Mouse (Mus musculus): ENCODE measurements around the gene Cacnb4. TPM values are rescaled to one million over a fixed set of nuclear protein-coding genes. Genes with fewer than 3 reads are reported as not detected.

Gene Cacnb4
- polyA plus RNA-seq, 1 experiment: 0.07 TPM

DNA sequence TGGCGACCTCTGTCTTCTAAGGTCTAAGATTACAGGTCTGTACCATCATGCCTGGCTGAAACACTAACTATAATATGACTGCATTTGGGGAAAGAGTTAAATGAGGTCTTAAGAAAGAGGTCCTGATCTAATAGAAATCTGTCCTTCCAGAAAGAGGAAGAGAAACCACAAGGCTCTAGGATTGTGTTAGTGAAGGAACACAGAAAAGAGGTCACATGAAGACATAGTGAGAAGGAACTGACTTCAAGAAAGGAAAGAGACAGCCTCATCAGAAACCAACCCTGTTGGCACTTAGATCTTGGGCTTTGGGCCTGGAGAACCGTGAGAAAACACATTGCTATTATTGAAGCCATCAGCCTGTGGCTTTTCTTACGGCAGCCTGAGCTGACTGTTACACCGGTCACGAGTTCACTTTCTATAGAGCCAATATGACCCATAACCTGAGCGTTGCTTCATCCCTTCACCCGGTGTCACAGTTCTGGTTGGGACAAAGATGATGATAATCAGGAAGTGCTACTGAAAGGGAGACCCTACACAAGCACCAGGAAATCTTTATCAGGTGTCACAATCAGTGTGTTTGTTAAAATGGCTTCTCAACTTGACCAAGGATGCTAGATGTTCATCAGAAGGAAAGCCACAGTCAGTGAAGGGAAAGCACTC lies 153.4 kb downstream of the Cacnb4 start:
- Histone ChIP-seq H3K4me1 (peaks cover 15% of the 10 kb centered on the region), H3K4me3 (replicated peaks) (no peak overlapping the region), H3K9me3 (no peaks in the 10 kb centered on the region), H3K36me3 (replicated peaks; ENCODE audit: low read length) (no peaks in the 10 kb centered on the region), H3K27me3 (replicated peaks) (peaks cover 5% of the 10 kb centered on the region)
- no peak for TF ChIP-seq FLI1 (IDR thresholded peaks at IDR 0.05; ENCODE audit: low read length)

DNA sequence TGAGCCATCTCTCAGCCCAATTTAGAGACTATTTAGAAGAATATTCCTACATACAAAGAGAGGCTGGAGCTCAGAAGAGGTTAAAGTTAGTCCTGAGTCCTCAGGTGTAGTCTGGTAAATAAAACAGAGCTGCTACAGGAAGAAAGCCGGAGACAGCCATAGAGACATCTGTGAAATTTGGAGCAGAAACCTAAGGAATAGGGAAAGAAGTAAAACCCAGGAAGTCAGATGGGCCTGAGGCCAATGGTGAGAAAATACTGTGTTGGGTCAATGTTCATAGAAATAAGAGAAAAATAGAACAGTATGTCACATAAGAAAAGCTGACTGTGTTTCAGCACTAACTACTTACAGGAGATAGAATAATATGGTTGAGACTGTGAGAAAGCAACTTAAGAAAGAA lies 155.6 kb downstream of the Cacnb4 start:
- TF ChIP-seq FLI1 (IDR thresholded peaks at IDR 0.05; ENCODE audit: low read length): no peak
- TF ChIP-seq GATA1 (IDR thresholded peaks at IDR 0.05; ENCODE audit: borderline replicate concordance, low read length): no peak
- H3K9me3 ChIP-seq: no peaks in the 10 kb centered on the region
- no peaks in the 10 kb centered on the region for H3K36me3 ChIP-seq (replicated peaks; ENCODE audit: low read length)
- H3K4me3 ChIP-seq (replicated peaks): no peak overlapping the region
- H3K27me3 ChIP-seq (replicated peaks): peaks cover 7% of the 10 kb centered on the region
- peaks cover 6% of the 10 kb centered on the region for H3K4me1 ChIP-seq

DNA sequence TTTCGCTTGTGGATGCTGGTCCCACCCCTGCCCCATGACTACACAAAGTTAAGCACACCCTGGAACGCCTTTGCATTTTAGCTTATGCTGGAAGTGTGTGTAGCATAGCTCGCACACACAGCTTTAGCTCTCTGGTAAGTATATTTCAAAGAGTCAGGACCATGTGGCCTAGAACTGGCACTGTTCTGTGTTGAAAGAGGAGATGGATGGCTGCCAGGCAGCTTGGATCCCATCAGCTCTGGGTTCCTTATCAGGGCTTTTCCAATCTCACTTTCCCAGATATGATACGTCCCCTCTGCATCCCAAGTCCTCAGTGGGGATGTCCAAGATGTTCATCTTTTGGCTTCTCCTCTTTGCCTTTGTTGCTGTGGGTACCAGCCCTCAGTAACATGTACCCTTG lies 157.9 kb downstream of the Cacnb4 start:
- Histone ChIP-seq H3K4me1 (no peaks in the 10 kb centered on the region), H3K9me3 (no peaks in the 10 kb centered on the region), H3K27me3 (replicated peaks) (peaks cover 2% of the 10 kb centered on the region), H3K36me3 (replicated peaks; ENCODE audit: low read length) (no peaks in the 10 kb centered on the region), H3K4me3 (replicated peaks) (no peak overlapping the region)
- no peak for TF ChIP-seq GATA1 (IDR thresholded peaks at IDR 0.05; ENCODE audit: borderline replicate concordance, low read length)
- TF ChIP-seq FLI1 (IDR thresholded peaks at IDR 0.05; ENCODE audit: low read length): no peak

DNA sequence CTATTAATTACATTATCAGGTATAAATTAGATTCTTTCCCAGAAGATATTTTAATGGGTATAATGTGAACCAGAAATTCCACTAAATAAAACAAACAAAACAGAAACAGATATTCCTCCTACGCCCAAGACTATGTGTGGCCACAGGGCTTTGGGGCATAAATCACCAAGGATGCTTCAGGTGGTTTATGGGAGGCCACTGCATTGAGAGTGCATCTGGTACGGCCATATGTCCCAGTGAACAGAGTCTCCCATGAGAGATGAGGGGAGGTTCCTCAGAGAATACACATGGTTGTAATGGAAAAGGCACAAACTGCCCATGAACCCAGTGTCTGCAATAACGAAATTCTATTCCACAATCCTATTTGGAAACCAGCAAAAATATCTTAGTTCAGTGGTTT lies 160.1 kb downstream of the Cacnb4 start:
- TF ChIP-seq GATA1 (IDR thresholded peaks at IDR 0.05; ENCODE audit: borderline replicate concordance, low read length) (no peak), FLI1 (IDR thresholded peaks at IDR 0.05; ENCODE audit: low read length) (no peak)
- H3K4me3 ChIP-seq (replicated peaks): no peak overlapping the region
- H3K27me3 ChIP-seq (replicated peaks): peaks cover 7% of the 10 kb centered on the region
- no peaks in the 10 kb centered on the region for H3K36me3 ChIP-seq (replicated peaks; ENCODE audit: low read length)
- no peaks in the 10 kb centered on the region for H3K9me3 ChIP-seq
- H3K4me1 ChIP-seq: peaks cover 5% of the 10 kb centered on the region; the same call in 1 of the 2 replicates

DNA sequence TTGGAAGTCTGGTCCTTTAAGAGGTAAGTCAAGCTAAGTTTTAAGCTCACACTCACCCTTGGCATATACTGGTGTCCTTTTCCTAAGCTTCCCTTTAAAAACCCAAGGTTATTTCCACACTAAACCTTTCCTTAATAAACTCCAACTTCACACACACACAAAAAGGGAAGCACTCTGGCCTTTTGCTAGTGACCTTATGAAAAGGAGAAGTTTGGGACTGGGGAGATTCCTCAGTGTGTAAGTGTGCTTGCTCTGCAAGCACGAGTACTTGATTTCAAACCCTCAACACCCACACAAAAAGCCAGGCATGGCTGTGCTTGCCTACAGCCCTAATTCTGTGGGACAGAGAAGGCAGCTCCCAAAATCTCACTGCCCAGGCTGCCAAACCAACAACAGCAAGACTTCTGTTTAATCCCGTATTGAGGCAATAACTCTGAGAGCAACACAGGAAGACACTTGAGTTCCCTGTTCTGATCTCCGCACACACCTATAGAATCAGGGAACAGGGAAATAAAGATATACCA lies 163.7 kb downstream of the Cacnb4 start:
- Histone ChIP-seq H3K4me1 (peaks cover 5% of the 10 kb centered on the region), H3K36me3 (replicated peaks; ENCODE audit: low read length) (no peaks in the 10 kb centered on the region), H3K4me3 (replicated peaks) (no peak overlapping the region), H3K9me3 (no peaks in the 10 kb centered on the region), H3K27me3 (replicated peaks) (peaks cover 13% of the 10 kb centered on the region)
- TF ChIP-seq FLI1 (IDR thresholded peaks at IDR 0.05; ENCODE audit: low read length) (no peak), GATA1 (IDR thresholded peaks at IDR 0.05; ENCODE audit: borderline replicate concordance, low read length) (no peak)

DNA sequence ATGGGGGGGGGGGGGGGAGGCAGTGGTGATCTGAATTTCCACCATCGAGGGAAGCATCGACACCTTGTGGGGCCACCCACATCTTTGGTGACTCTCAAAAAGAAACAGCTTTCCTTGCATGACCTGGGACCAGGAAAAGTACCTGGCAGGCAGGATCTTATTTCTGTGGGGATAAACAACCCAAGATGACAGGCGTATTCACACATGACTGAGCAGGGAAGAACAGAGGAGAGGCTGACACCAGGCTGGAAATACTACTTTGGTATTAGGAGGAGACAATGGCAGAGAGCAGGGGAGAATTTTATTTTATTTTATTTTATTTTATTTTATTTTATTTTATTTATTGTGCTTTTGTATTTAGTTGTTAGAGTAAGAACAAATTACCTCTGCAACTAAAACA lies 164.4 kb downstream of the Cacnb4 start:
- TF ChIP-seq FLI1 (IDR thresholded peaks at IDR 0.05; ENCODE audit: low read length) (no peak), GATA1 (IDR thresholded peaks at IDR 0.05; ENCODE audit: borderline replicate concordance, low read length) (no peak)
- Histone ChIP-seq H3K36me3 (replicated peaks; ENCODE audit: low read length) (no peaks in the 10 kb centered on the region), H3K4me1 (peaks cover 5% of the 10 kb centered on the region), H3K9me3 (no peaks in the 10 kb centered on the region), H3K27me3 (replicated peaks) (peaks cover 13% of the 10 kb centered on the region), H3K4me3 (replicated peaks) (no peak overlapping the region)

DNA sequence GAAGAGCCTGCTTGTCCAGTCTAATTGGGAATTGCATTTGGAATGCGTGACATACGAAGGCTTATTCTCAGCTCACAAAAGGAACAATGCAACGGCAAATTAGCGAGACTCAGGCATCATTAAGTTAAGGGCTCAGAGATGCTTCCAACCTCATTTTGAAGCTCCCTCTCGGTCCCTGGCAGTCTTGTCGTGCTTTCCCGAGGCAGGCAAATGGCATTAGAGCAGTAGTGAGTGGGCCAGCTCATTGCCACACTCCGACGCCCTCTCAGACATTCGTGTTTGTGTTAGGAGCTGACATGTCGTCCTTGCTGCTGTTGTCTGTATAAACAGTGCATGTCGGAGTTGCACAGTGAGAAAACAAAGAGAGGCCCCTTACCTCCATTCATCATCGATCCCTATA lies 164.8 kb downstream of the Cacnb4 start:
- H3K4me3 ChIP-seq (replicated peaks): no peak overlapping the region
- no peaks in the 10 kb centered on the region for H3K36me3 ChIP-seq (replicated peaks; ENCODE audit: low read length)
- peaks cover 5% of the 10 kb centered on the region for H3K4me1 ChIP-seq
- H3K9me3 ChIP-seq: no peaks in the 10 kb centered on the region
- TF ChIP-seq FLI1 (IDR thresholded peaks at IDR 0.05; ENCODE audit: low read length): no peak
- H3K27me3 ChIP-seq (replicated peaks): peaks cover 13% of the 10 kb centered on the region

DNA sequence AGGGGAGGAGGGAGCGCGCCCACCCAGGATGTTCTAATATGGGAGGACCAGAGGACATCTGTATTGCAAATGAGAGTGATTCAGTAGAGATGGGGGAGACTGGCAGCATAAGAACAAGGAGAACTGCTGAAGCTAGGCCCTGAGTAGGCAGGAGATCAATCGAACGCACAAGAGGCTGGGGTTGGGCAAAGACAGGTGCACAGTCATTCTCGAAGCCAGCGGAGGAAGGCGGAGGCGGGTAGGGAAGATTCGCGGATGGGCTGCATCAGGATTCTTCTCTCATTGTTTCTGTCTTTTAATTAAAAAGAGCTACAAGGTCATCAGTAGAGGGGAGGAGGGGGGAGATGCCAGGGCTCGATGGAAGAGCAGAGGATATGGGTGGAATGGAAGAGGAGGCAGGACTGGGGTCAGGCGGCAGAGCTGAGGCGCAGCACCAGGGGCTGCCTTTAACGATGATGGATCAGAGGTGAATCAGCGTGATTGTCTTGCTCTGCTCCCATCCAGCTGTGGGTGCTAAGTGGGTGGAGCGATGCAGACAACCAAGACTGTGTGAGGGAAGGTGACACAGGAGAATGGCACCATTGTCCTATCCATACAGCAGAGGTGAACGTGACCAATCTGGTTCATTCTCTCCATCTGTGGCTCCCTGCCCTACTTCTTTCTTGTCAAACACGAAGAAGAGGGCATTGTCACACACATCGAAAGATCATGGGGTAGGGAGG lies 166.7 kb downstream of the Cacnb4 start:
- no peaks in the 10 kb centered on the region for H3K36me3 ChIP-seq (replicated peaks; ENCODE audit: low read length)
- TF ChIP-seq GATA1 (IDR thresholded peaks at IDR 0.05; ENCODE audit: borderline replicate concordance, low read length) (no peak), FLI1 (IDR thresholded peaks at IDR 0.05; ENCODE audit: low read length) (no peak)

DNA sequence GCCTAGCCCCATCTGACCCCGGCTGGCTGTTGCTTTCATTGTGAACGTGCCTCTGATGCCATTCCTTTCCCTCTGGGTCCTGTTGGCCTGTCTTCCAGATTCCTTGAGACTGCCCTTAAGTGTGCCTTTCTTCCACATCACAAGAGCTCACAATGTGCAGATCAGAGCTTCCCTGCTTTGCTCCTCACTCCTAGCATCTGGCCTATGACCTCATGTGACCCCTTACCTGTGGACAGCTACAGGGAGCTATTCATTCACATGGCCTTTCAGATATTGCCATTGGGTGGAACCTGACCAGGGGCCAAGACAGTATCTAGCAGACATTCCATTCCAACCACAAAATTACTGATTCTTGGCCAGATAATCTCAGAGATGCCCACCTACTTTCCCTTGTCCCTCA lies 171.5 kb downstream of the Cacnb4 start:
- peaks cover 6% of the 10 kb centered on the region for H3K9me3 ChIP-seq
- H3K27me3 ChIP-seq (replicated peaks): peaks cover 16% of the 10 kb centered on the region
- no peak overlapping the region for H3K4me3 ChIP-seq (replicated peaks)
- TF ChIP-seq GATA1 (IDR thresholded peaks at IDR 0.05; ENCODE audit: borderline replicate concordance, low read length): no peak
- TF ChIP-seq FLI1 (IDR thresholded peaks at IDR 0.05; ENCODE audit: low read length): no peak
- H3K36me3 ChIP-seq (replicated peaks; ENCODE audit: low read length): no peaks in the 10 kb centered on the region
- H3K4me1 ChIP-seq: no peaks in the 10 kb centered on the region; the same call in 1 of the 2 replicates

More for the DNA sequence above, 166.7 kb downstream of the Cacnb4 start:
- no peaks in the 10 kb centered on the region; the same call in 1 of the 2 replicates for H3K9me3 ChIP-seq
- peaks cover 5% of the 10 kb centered on the region for H3K4me1 ChIP-seq
- peaks cover 11% of the 10 kb centered on the region for H3K27me3 ChIP-seq (replicated peaks)
- peak overlapping the region; percentile 0 for H3K4me3 ChIP-seq (replicated peaks)

DNA sequence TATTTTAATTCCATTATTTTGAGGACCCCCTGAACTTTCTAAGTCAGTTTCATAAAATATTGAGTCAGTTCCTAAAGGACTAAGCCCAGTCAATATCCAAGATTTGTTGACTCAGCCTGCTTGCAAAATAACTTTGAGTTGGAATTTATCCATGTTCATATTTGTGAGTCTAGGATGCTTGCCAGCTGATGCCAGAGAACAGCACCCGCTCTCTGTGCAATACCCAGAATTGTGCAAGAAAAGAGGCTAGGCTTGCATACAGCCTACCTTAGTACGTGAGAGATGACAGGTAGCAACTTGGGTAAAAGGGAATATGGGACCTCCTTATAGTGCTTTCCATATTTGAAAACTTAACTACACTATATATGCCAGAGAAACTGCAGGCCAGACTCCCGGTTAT lies 171.9 kb downstream of the Cacnb4 start:
- no peaks in the 10 kb centered on the region for H3K36me3 ChIP-seq (replicated peaks; ENCODE audit: low read length)
- peaks cover 16% of the 10 kb centered on the region for H3K27me3 ChIP-seq (replicated peaks)
- peaks cover 6% of the 10 kb centered on the region for H3K9me3 ChIP-seq
- no peak overlapping the region for H3K4me3 ChIP-seq (replicated peaks)
- H3K4me1 ChIP-seq: no peaks in the 10 kb centered on the region; the same call in 1 of the 2 replicates
- TF ChIP-seq FLI1 (IDR thresholded peaks at IDR 0.05; ENCODE audit: low read length): no peak
- TF ChIP-seq GATA1 (IDR thresholded peaks at IDR 0.05; ENCODE audit: borderline replicate concordance, low read length): no peak

Measured in megakaryocyte, embryonic 14.5 days (primary cell).